Mouse (Mus musculus): ENCODE data around the gene 4930519P11Rik. TPM values are rescaled to one million over a fixed set of nuclear protein-coding genes. Genes with fewer than 3 reads are reported as not detected.
A peak's percentile ranks its signal among the peaks of the same experiment; 100 is the strongest.

4930519P11Rik gene
- polyA plus RNA-seq, 1 experiment from 2014 or later, result not detected

GRCm38 (mm10) chr2:154600586-154600985 is 12.7 kb downstream of the 4930519P11Rik start:
- H3K4me2 ChIP-seq (ENCODE audit: low read depth), result no peak overlapping the region
- WGBS, result 71% methylated on average over 6 of the region's 6 CpGs
- H3K27ac ChIP-seq (ENCODE audit: low read depth, low read length), result no peak overlapping the region
- H3K4me3 ChIP-seq (ENCODE audit: low read depth, low read length), result no peak overlapping the region
- DNase-seq (ENCODE audit: low spot score) (no peak), ATAC-seq (ENCODE audit: insufficient read depth, low FRiP score, low TSS enrichment) (no peak)
- H3K27me3 ChIP-seq (ENCODE audit: control insufficient read depth, insufficient read depth, low read length), result no peaks in the 10 kb centered on the region
- no peaks in the 10 kb centered on the region for H3K36me3 ChIP-seq (ENCODE audit: control insufficient read depth, insufficient read depth, low read length)
- no peak overlapping the region for H3K9ac ChIP-seq (ENCODE audit: low read length)
- no peaks in the 10 kb centered on the region for H3K9me3 ChIP-seq (ENCODE audit: control insufficient read depth, low read length)
- no peaks in the 10 kb centered on the region for H3K4me1 ChIP-seq (ENCODE audit: control insufficient read depth, insufficient read depth, low read length)

GRCm38 (mm10) chr2:154597399-154597798 is 15.8 kb downstream of the 4930519P11Rik start:
- no peaks in the 10 kb centered on the region for H3K27me3 ChIP-seq (ENCODE audit: control insufficient read depth, insufficient read depth, low read length)
- no peak overlapping the region for H3K9ac ChIP-seq (ENCODE audit: low read length)
- H3K27ac ChIP-seq (ENCODE audit: low read depth, low read length), result no peak overlapping the region
- H3K4me2 ChIP-seq (ENCODE audit: low read depth), result no peak overlapping the region
- no peak overlapping the region for H3K4me3 ChIP-seq (ENCODE audit: low read depth, low read length)
- no peak for DNase-seq (ENCODE audit: low spot score)
- H3K4me1 ChIP-seq (ENCODE audit: control insufficient read depth, insufficient read depth, low read length), result no peaks in the 10 kb centered on the region
- no peaks in the 10 kb centered on the region; the same call in 1 of the 2 replicates for H3K36me3 ChIP-seq (ENCODE audit: control insufficient read depth, insufficient read depth, low read length)
- H3K9me3 ChIP-seq (ENCODE audit: control insufficient read depth, low read length), result no peaks in the 10 kb centered on the region
- ATAC-seq (ENCODE audit: insufficient read depth, low FRiP score, low TSS enrichment), result no peak
- WGBS, result 82% methylated on average over 3 of the region's 3 CpGs

DNA sequence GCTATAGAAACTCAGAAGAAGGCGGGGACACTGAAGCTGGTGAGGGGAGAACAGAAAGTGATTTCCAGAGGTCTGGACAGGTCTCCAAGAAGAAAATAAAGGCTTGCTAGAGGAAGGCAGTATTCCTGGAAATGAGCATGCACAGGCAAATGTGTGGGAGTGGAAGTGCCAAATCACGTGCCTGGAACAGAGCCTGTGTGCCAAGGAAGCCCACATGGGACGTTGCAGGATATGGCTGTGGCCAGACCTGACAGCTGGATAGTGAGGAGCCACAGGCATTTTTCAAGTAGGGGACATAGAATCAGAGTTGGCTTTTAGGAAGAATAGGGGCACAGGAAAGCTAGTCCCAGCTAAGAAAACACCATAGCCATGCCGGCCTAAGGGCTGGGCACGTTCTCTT is 17.5 kb downstream of the 4930519P11Rik start:
- H3K36me3 ChIP-seq (ENCODE audit: control insufficient read depth, insufficient read depth, low read length), result no peaks in the 10 kb centered on the region; the same call in 1 of the 2 replicates
- H3K4me3 ChIP-seq (ENCODE audit: low read depth, low read length), result no peak overlapping the region
- no peak for ATAC-seq (ENCODE audit: insufficient read depth, low FRiP score, low TSS enrichment)
- DNase-seq (ENCODE audit: low spot score), result no peak
- no peak overlapping the region for H3K27ac ChIP-seq (ENCODE audit: low read depth, low read length)
- H3K9ac ChIP-seq (ENCODE audit: low read length), result no peak overlapping the region
- 88% methylated on average over 5 of the region's 5 CpGs for WGBS
- H3K4me2 ChIP-seq (ENCODE audit: low read depth), result no peak overlapping the region
- H3K9me3 ChIP-seq (ENCODE audit: control insufficient read depth, low read length), result no peaks in the 10 kb centered on the region
- H3K27me3 ChIP-seq (ENCODE audit: control insufficient read depth, insufficient read depth, low read length), result no peaks in the 10 kb centered on the region
- H3K4me1 ChIP-seq (ENCODE audit: control insufficient read depth, insufficient read depth, low read length), result no peaks in the 10 kb centered on the region

GRCm38 (mm10) chr2:154593025-154593424 is 20.2 kb downstream of the 4930519P11Rik start:
- no peaks in the 10 kb centered on the region; the same call in 1 of the 2 replicates for H3K36me3 ChIP-seq (ENCODE audit: control insufficient read depth, insufficient read depth, low read length)
- no peak overlapping the region for H3K4me2 ChIP-seq (ENCODE audit: low read depth)
- H3K4me1 ChIP-seq (ENCODE audit: control insufficient read depth, insufficient read depth, low read length), result no peaks in the 10 kb centered on the region
- H3K9me3 ChIP-seq (ENCODE audit: control insufficient read depth, low read length), result no peaks in the 10 kb centered on the region
- WGBS, result 74% methylated on average over 3 of the region's 3 CpGs
- no peak overlapping the region for H3K4me3 ChIP-seq (ENCODE audit: low read depth, low read length)
- no peaks in the 10 kb centered on the region for H3K27me3 ChIP-seq (ENCODE audit: control insufficient read depth, insufficient read depth, low read length)
- no peak overlapping the region for H3K9ac ChIP-seq (ENCODE audit: low read length)
- ATAC-seq (ENCODE audit: insufficient read depth, low FRiP score, low TSS enrichment) (no peak), DNase-seq (ENCODE audit: low spot score) (no peak)
- no peak overlapping the region for H3K27ac ChIP-seq (ENCODE audit: low read depth, low read length)

GRCm38 (mm10) chr2:154591239-154591638 is 22.0 kb downstream of the 4930519P11Rik start:
- ATAC-seq (ENCODE audit: insufficient read depth, low FRiP score, low TSS enrichment) (no peak), DNase-seq (ENCODE audit: low spot score) (no peak)
- Histone ChIP-seq H3K9ac (ENCODE audit: low read length) (no peak overlapping the region), H3K4me1 (ENCODE audit: control insufficient read depth, insufficient read depth, low read length) (no peaks in the 10 kb centered on the region), H3K4me2 (ENCODE audit: low read depth) (no peak overlapping the region), H3K4me3 (ENCODE audit: low read depth, low read length) (no peak overlapping the region), H3K27me3 (ENCODE audit: control insufficient read depth, insufficient read depth, low read length) (no peaks in the 10 kb centered on the region), H3K27ac (ENCODE audit: low read depth, low read length) (no peak overlapping the region), H3K36me3 (ENCODE audit: control insufficient read depth, insufficient read depth, low read length) (no peaks in the 10 kb centered on the region; the same call in 1 of the 2 replicates), H3K9me3 (ENCODE audit: control insufficient read depth, low read length) (no peaks in the 10 kb centered on the region)
- 81% methylated on average over 3 of the region's 3 CpGs for WGBS

GRCm38 (mm10) chr2:154589051-154589450 is 24.2 kb downstream of the 4930519P11Rik start:
- WGBS, result 91% methylated on average over 4 of the region's 4 CpGs
- DNase-seq (ENCODE audit: low spot score) (no peak), ATAC-seq (ENCODE audit: insufficient read depth, low FRiP score, low TSS enrichment) (no peak)
- H3K9ac ChIP-seq (ENCODE audit: low read length), result no peak overlapping the region
- H3K27me3 ChIP-seq (ENCODE audit: control insufficient read depth, insufficient read depth, low read length), result no peaks in the 10 kb centered on the region
- peaks cover 4% of the 10 kb centered on the region; the same call in 1 of the 2 replicates for H3K4me1 ChIP-seq (ENCODE audit: control insufficient read depth, insufficient read depth, low read length)
- no peaks in the 10 kb centered on the region for H3K9me3 ChIP-seq (ENCODE audit: control insufficient read depth, low read length)
- no peak overlapping the region for H3K4me3 ChIP-seq (ENCODE audit: low read depth, low read length)
- no peak overlapping the region for H3K4me2 ChIP-seq (ENCODE audit: low read depth)
- no peak overlapping the region for H3K27ac ChIP-seq (ENCODE audit: low read depth, low read length)
- H3K36me3 ChIP-seq (ENCODE audit: control insufficient read depth, insufficient read depth, low read length), result no peaks in the 10 kb centered on the region; the same call in 1 of the 2 replicates

- Histone ChIP-seq H3K36me3 (ENCODE audit: control insufficient read depth, insufficient read depth, low read length) (no peaks in the 10 kb centered on the region), H3K27ac (ENCODE audit: low read depth, low read length) (no peak overlapping the region), H3K9ac (ENCODE audit: low read length) (no peak overlapping the region), H3K27me3 (ENCODE audit: control insufficient read depth, insufficient read depth, low read length) (no peaks in the 10 kb centered on the region), H3K4me2 (ENCODE audit: low read depth) (no peak overlapping the region), H3K4me3 (ENCODE audit: low read depth, low read length) (no peak overlapping the region), H3K9me3 (ENCODE audit: control insufficient read depth, low read length) (no peaks in the 10 kb centered on the region), H3K4me1 (ENCODE audit: control insufficient read depth, insufficient read depth, low read length) (peaks cover 8% of the 10 kb centered on the region; the same call in 1 of the 2 replicates)
- DNase-seq (ENCODE audit: low spot score) (peak; percentile 43), ATAC-seq (ENCODE audit: insufficient read depth, low FRiP score, low TSS enrichment) (no peak)
- 66% methylated on average over 5 of the region's 5 CpGs for WGBS
These were observed 26.8 kb downstream of the 4930519P11Rik start for GRCm38 (mm10) chr2:154586405-154586804.

DNA sequence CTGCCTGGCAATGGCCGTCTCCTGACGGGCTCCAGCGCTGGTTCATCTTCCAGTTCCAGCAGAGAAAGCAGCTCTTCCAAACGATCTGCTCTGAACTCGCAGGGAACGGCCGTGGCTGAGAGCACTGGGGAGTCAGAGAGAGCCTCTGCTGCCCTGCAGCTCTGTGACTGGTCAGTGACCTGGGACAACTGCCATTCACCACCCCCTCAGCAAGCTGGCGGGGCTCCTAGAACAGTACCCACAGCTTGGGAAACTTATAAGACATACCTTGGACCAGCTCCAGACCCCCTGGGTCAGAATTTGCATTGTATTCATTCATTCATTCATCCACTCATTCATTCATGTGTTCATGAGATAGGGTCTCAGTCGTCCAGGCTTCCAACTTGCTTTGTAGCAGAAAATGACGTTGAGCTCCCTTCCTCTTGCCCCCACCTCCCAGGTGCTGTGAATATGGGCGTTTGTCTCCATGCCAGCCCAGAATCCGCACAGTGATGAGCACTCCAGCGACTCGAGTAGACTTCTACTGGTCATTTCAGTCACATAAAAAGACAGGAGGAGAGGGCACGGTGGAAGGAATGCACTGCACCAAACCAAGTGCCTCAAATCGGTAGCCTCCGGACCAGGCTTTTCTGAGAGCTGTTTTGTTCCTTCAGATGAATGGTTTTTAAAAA is 28.2 kb downstream of the 4930519P11Rik start:
- Histone ChIP-seq H3K9me3 (ENCODE audit: control insufficient read depth, low read length) (no peaks in the 10 kb centered on the region), H3K27me3 (ENCODE audit: control insufficient read depth, insufficient read depth, low read length) (no peaks in the 10 kb centered on the region), H3K4me2 (ENCODE audit: low read depth) (no peak overlapping the region), H3K9ac (ENCODE audit: low read length) (no peak overlapping the region), H3K4me3 (ENCODE audit: low read depth, low read length) (no peak overlapping the region), H3K4me1 (ENCODE audit: control insufficient read depth, insufficient read depth, low read length) (peaks cover 8% of the 10 kb centered on the region; the same call in 1 of the 2 replicates), H3K27ac (ENCODE audit: low read depth, low read length) (no peak overlapping the region), H3K36me3 (ENCODE audit: control insufficient read depth, insufficient read depth, low read length) (no peaks in the 10 kb centered on the region)
- ATAC-seq (ENCODE audit: insufficient read depth, low FRiP score, low TSS enrichment) (no peak), DNase-seq (ENCODE audit: low spot score) (no peak)
- 69% methylated on average over 17 of the region's 17 CpGs for WGBS

Data from neural tube, embryonic 11.5 days (tissue).